Comparison of ENCODE assay signal across 13 mouse cellular contexts in the genomic region with DNA sequence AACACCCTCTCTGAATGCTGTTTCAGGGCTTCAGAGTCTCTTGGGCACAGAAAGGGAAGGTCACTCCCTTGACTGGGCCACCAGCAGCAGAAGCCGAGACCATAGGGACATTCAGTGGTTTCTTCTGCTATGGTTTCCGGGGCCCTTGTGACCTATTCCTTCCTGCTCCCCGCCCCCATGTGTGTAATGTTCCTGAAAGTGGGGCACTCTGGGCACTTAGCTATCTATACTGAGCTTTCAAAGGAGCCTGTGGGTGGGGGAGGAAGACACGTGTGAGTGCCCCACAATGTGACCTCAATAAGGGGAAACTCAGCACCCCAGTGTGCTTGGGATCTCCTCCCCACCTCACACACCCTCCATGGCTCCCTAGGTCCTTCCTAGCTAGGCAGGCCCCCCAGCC. TPM values are rescaled to one million over a fixed set of nuclear protein-coding genes. Genes with fewer than 3 reads are reported as not detected.
DNase-seq lines count a peak whose midpoint lies in the region; ATAC-seq and TF ChIP-seq lines count a peak whose summit lies in the region.
"Had no signal": no experiment of that assay in that cellular context is flagged by ENCODE, and none has a peak within 500 bp of the region (broad histone marks: within the 10 kb centered on the region; RNA-seq: fewer than 3 reads in every experiment).

No protein-coding gene starts in this region.

- H3K4me2 ChIP-seq in liver, embryonic 13.5 days, result peak overlapping the region; percentile 17; the same call in 1 of the 2 replicates
- no peak overlapping the region for H3K4me2 ChIP-seq in hindbrain, embryonic 11.5 days (replicated peaks; ENCODE audit: low read depth, low read length)
- H3K4me2 ChIP-seq in midbrain, embryonic 15.5 days, result no peak overlapping the region
- H3K4me2 ChIP-seq: forebrain, embryonic 13.5 days; heart, embryonic 15.5 days; lung, embryonic 14.5 days; neural tube, embryonic 13.5 days had no signal

- TF ChIP-seq POLR2A in small intestine, adult 2 months (IDR thresholded peaks at IDR 0.05; ENCODE audit: low read depth, low read length), result no peak

- WGBS in heart, embryonic 10.5 days, result 67% methylated on average over 4 of the region's 4 CpGs
- WGBS in liver, embryonic 13.5 days (ENCODE audit: insufficient replicate concordance), result 28% methylated on average over 4 of the region's 4 CpGs
- 72% methylated on average over 4 of the region's 4 CpGs for WGBS in small intestine, adult 2 months
- WGBS in hindbrain, embryonic 11.5 days, result 77% methylated on average over 4 of the region's 4 CpGs
- 74% methylated on average over 4 of the region's 4 CpGs for WGBS in midbrain, embryonic 15.5 days

- no peaks in the 10 kb centered on the region for H3K9me3 ChIP-seq in heart, embryonic 10.5 days
- no peaks in the 10 kb centered on the region for H3K9me3 ChIP-seq in liver, embryonic 13.5 days (replicated peaks)
- H3K9me3 ChIP-seq in hindbrain, embryonic 11.5 days (ENCODE audit: control insufficient read depth, low read length), result no peaks in the 10 kb centered on the region
- H3K9me3 ChIP-seq in midbrain, embryonic 15.5 days, result no peaks in the 10 kb centered on the region
- H3K9me3 ChIP-seq: forebrain, embryonic 13.5 days; heart, embryonic 15.5 days; neural tube, embryonic 13.5 days had no signal

- ATAC-seq in liver, embryonic 13.5 days (ENCODE audit: low read depth), result no peak
- no peak for ATAC-seq in hindbrain, embryonic 11.5 days (ENCODE audit: low FRiP score)
- no peak for ATAC-seq in midbrain, embryonic 15.5 days (replicated peaks)
- ATAC-seq: forebrain, embryonic 13.5 days had no signal

- no peak overlapping the region for H3K27ac ChIP-seq in heart, embryonic 10.5 days
- peak overlapping the region; percentile 53; the same call in 1 of the 2 replicates for H3K27ac ChIP-seq in liver, embryonic 13.5 days
- H3K27ac ChIP-seq in small intestine, adult 2 months (ENCODE audit: insufficient read depth, low read depth, low read length), result peak overlapping the region; percentile 48; the same call in 1 of the 2 replicates
- H3K27ac ChIP-seq in hindbrain, embryonic 11.5 days (ENCODE audit: low read depth, low read length), result no peak overlapping the region
- H3K27ac ChIP-seq in midbrain, embryonic 15.5 days, result no peak overlapping the region
- H3K27ac ChIP-seq: forebrain, embryonic 13.5 days; heart, embryonic 15.5 days; neural tube, embryonic 13.5 days had no signal

- H3K36me3 ChIP-seq in heart, embryonic 10.5 days, result no peaks in the 10 kb centered on the region
- H3K36me3 ChIP-seq in liver, embryonic 13.5 days, result no peaks in the 10 kb centered on the region
- H3K36me3 ChIP-seq in small intestine, adult 2 months (ENCODE audit: control insufficient read depth, insufficient read depth, low read length), result no peaks in the 10 kb centered on the region
- H3K36me3 ChIP-seq in hindbrain, embryonic 11.5 days (ENCODE audit: control insufficient read depth, insufficient read depth, low read length), result no peaks in the 10 kb centered on the region
- H3K36me3 ChIP-seq in midbrain, embryonic 15.5 days (replicated peaks), result no peaks in the 10 kb centered on the region
- H3K36me3 ChIP-seq: heart, embryonic 15.5 days; neural tube, embryonic 13.5 days had no signal

- H3K4me3 ChIP-seq in heart, embryonic 10.5 days, result no peak overlapping the region
- H3K4me3 ChIP-seq in liver, embryonic 13.5 days (replicated peaks), result no peak overlapping the region
- no peak overlapping the region for H3K4me3 ChIP-seq in small intestine, adult 2 months (ENCODE audit: low read depth, low read length)
- H3K4me3 ChIP-seq in hindbrain, embryonic 11.5 days (ENCODE audit: low read depth, low read length), result no peak overlapping the region
- no peak overlapping the region for H3K4me3 ChIP-seq in midbrain, embryonic 15.5 days
- H3K4me3 ChIP-seq: forebrain, embryonic 13.5 days; heart, embryonic 15.5 days; neural tube, embryonic 13.5 days had no signal

- H3K4me1 ChIP-seq in heart, embryonic 10.5 days, result peaks cover 29% of the 10 kb centered on the region
- peaks cover 73% of the 10 kb centered on the region for H3K4me1 ChIP-seq in liver, embryonic 13.5 days (replicated peaks)
- peaks cover 17% of the 10 kb centered on the region for H3K4me1 ChIP-seq in small intestine, adult 2 months (ENCODE audit: control insufficient read depth, insufficient read depth, insufficient read length, low read length)
- H3K4me1 ChIP-seq in hindbrain, embryonic 11.5 days (replicated peaks; ENCODE audit: control insufficient read depth, insufficient read depth, low read length), result peaks cover 7% of the 10 kb centered on the region; the same call in 1 of the 2 replicates
- peaks cover 18% of the 10 kb centered on the region for H3K4me1 ChIP-seq in midbrain, embryonic 15.5 days

- peaks cover 86% of the 10 kb centered on the region for H3K27me3 ChIP-seq in heart, embryonic 10.5 days (ENCODE audit: insufficient read depth, poor library complexity, severe bottlenecking)
- peaks cover 28% of the 10 kb centered on the region; the same call in 1 of the 2 replicates for H3K27me3 ChIP-seq in liver, embryonic 13.5 days
- H3K27me3 ChIP-seq in small intestine, adult 2 months (ENCODE audit: control insufficient read depth, insufficient read depth, low read length), result peaks cover 12% of the 10 kb centered on the region; the same call in 1 of the 2 replicates
- peaks cover 31% of the 10 kb centered on the region for H3K27me3 ChIP-seq in hindbrain, embryonic 11.5 days (ENCODE audit: control insufficient read depth, insufficient read depth, low read length)
- H3K27me3 ChIP-seq in midbrain, embryonic 15.5 days (replicated peaks), result peaks cover 44% of the 10 kb centered on the region

- 0 out of 2 replicates have a peak overlapping the region, but pooled peaks have one; percentile 18 for H3K9ac ChIP-seq in liver, embryonic 13.5 days
- no peak overlapping the region for H3K9ac ChIP-seq in hindbrain, embryonic 11.5 days (ENCODE audit: low read depth, low read length)
- no peak overlapping the region for H3K9ac ChIP-seq in midbrain, embryonic 15.5 days
- H3K9ac ChIP-seq: forebrain, embryonic 13.5 days; heart, embryonic 15.5 days; lung, embryonic 14.5 days; neural tube, embryonic 13.5 days had no signal

- peak; percentile 52 to 83 for DNase-seq in heart, adult 18-20 months
- no peak for DNase-seq in heart, embryonic 10.5 days (ENCODE audit: low spot score)
- DNase-seq in CD4-positive, CD25-positive, alpha-beta regulatory T cell, adult 2 months (ENCODE audit: low read depth, low spot score), result peak; percentile 68
- DNase-seq in liver, embryonic 13.5 days, result no peak
- no peak for DNase-seq in hindbrain, embryonic 11.5 days (ENCODE audit: low spot score)
- DNase-seq in adrenal gland, postnatal 4 days (ENCODE audit: low spot score in 2 of 2), result no peak
- DNase-seq: embryo, embryonic 11 days; lung, embryonic 14.5 days had no signal

- TF ChIP-seq CTCF in small intestine, adult 2 months (IDR thresholded peaks at IDR 0.05; ENCODE audit: extremely low read depth, insufficient read length, insufficient replicate concordance, low read depth, low read length), result no peak

RNA-seq across cellular contexts. Expression of gene Mast3, which starts 1.7 kb away (rescaled TPM):
- 1 to 10 TPM; 6.8 to 9.8 TPM for total RNA-seq in heart, adult 18-20 months (2021)
- 7.9 and 9.3 TPM in 2 replicates for polyA plus RNA-seq in heart, embryonic 10.5 days (2016; fragmentation: Nextera tagmentation; extraction: Ambion mirVana)
- 4.9 and 6.2 TPM in 2 replicates for polyA plus RNA-seq in liver, embryonic 13.5 days (2015; fragmentation: Nextera tagmentation; extraction: Ambion mirVana)
- polyA plus RNA-seq in small intestine, adult 2 months (2012; rRNA removed), result 63.9 and 71.9 TPM in 2 replicates
- polyA plus RNA-seq in hindbrain, embryonic 11.5 days (2014; fragmentation: Nextera tagmentation; extraction: Ambion mirVana), result 11.2 and 12.3 TPM in 2 replicates
- 26.4 and 26.9 TPM in 2 replicates for polyA plus RNA-seq in midbrain, embryonic 15.5 days (2015; fragmentation: Nextera tagmentation; extraction: Ambion mirVana)
- total RNA-seq in adrenal gland, postnatal 4 days (2021), result 10 to 100 TPM; 34.5 to 40.9 TPM

RNA-seq across cellular contexts. Expression of gene Il12rb1, which starts 1.7 kb away (rescaled TPM):
- total RNA-seq in heart, adult 18-20 months (2021), result under 1 TPM; 0.15 to 0.31 TPM
- polyA plus RNA-seq in heart, embryonic 10.5 days (2016; fragmentation: Nextera tagmentation; extraction: Ambion mirVana), result 0.12 TPM in 1 of 2 replicates, not detected in the other
- 0.20 and 0.21 TPM in 2 replicates for polyA plus RNA-seq in liver, embryonic 13.5 days (2015; fragmentation: Nextera tagmentation; extraction: Ambion mirVana)
- polyA plus RNA-seq in small intestine, adult 2 months (2012; rRNA removed), result 2.5 and 5.4 TPM in 2 replicates
- 0.08 TPM in 1 of 2 replicates, not detected in the other for polyA plus RNA-seq in hindbrain, embryonic 11.5 days (2014; fragmentation: Nextera tagmentation; extraction: Ambion mirVana)
- polyA plus RNA-seq in midbrain, embryonic 15.5 days (2015; fragmentation: Nextera tagmentation; extraction: Ambion mirVana), result 0.10 and 0.36 TPM in 2 replicates
- total RNA-seq in adrenal gland, postnatal 4 days (2021), result under 1 TPM; 0.22 to 0.37 TPM
- polyA plus RNA-seq: neural tube, embryonic 13.5 days had no signal

RNA-seq across cellular contexts. Expression of gene Pik3r2, which starts 30.0 kb away (rescaled TPM):
- total RNA-seq in heart, adult 18-20 months (2021), result 10 to 100 TPM; 19.7 to 21.4 TPM
- polyA plus RNA-seq in heart, embryonic 10.5 days (2016; fragmentation: Nextera tagmentation; extraction: Ambion mirVana), result 40.6 and 43.5 TPM in 2 replicates
- 18.0 and 18.2 TPM in 2 replicates for polyA plus RNA-seq in liver, embryonic 13.5 days (2015; fragmentation: Nextera tagmentation; extraction: Ambion mirVana)
- polyA plus RNA-seq in small intestine, adult 2 months (2012; rRNA removed), result 129 and 414 TPM in 2 replicates
- 31.5 and 36.5 TPM in 2 replicates for polyA plus RNA-seq in hindbrain, embryonic 11.5 days (2014; fragmentation: Nextera tagmentation; extraction: Ambion mirVana)
- 113 TPM in 2 replicates for polyA plus RNA-seq in midbrain, embryonic 15.5 days (2015; fragmentation: Nextera tagmentation; extraction: Ambion mirVana)
- 10 to 100 TPM; 72.0 to 78.8 TPM for total RNA-seq in adrenal gland, postnatal 4 days (2021)

RNA-seq across cellular contexts. Expression of gene Arrdc2, which starts 33.0 kb away (rescaled TPM):
- total RNA-seq in heart, adult 18-20 months (2021), result 10 to 100 TPM; 14.8 to 29.0 TPM
- 3.7 and 3.8 TPM in 2 replicates for polyA plus RNA-seq in heart, embryonic 10.5 days (2016; fragmentation: Nextera tagmentation; extraction: Ambion mirVana)
- polyA plus RNA-seq in liver, embryonic 13.5 days (2015; fragmentation: Nextera tagmentation; extraction: Ambion mirVana), result 11.7 and 12.6 TPM in 2 replicates
- 26.1 and 49.9 TPM in 2 replicates for polyA plus RNA-seq in small intestine, adult 2 months (2012; rRNA removed)
- polyA plus RNA-seq in hindbrain, embryonic 11.5 days (2014; fragmentation: Nextera tagmentation; extraction: Ambion mirVana), result 9.9 and 10.3 TPM in 2 replicates
- polyA plus RNA-seq in midbrain, embryonic 15.5 days (2015; fragmentation: Nextera tagmentation; extraction: Ambion mirVana), result 8.1 and 8.6 TPM in 2 replicates
- 10 to 100 TPM; 14.6 to 15.7 TPM for total RNA-seq in adrenal gland, postnatal 4 days (2021)

RNA-seq across cellular contexts. Expression of gene Mpv17l2, which starts 45.8 kb away (rescaled TPM):
- total RNA-seq in heart, adult 18-20 months (2021), result 10 to 100 TPM; 26.9 to 27.5 TPM
- 39.0 and 44.6 TPM in 2 replicates for polyA plus RNA-seq in heart, embryonic 10.5 days (2016; fragmentation: Nextera tagmentation; extraction: Ambion mirVana)
- 45.6 and 50.4 TPM in 2 replicates for polyA plus RNA-seq in liver, embryonic 13.5 days (2015; fragmentation: Nextera tagmentation; extraction: Ambion mirVana)
- 190 and 222 TPM in 2 replicates for polyA plus RNA-seq in small intestine, adult 2 months (2012; rRNA removed)
- 38.7 and 40.6 TPM in 2 replicates for polyA plus RNA-seq in hindbrain, embryonic 11.5 days (2014; fragmentation: Nextera tagmentation; extraction: Ambion mirVana)
- polyA plus RNA-seq in midbrain, embryonic 15.5 days (2015; fragmentation: Nextera tagmentation; extraction: Ambion mirVana), result 36.6 and 38.4 TPM in 2 replicates
- total RNA-seq in adrenal gland, postnatal 4 days (2021), result 100 to 1,000 TPM in 1 of 2 experiments, 10 to 100 TPM in 1; 93.1 to 109 TPM

Comparison
In these comparisons a context has a peak if more than half of its experiments do, and no peak if none do; other contexts are left out.
1. DNase-seq: peak in heart, adult 18-20 months (2 of 2) and CD4-positive, CD25-positive, alpha-beta regulatory T cell, adult 2 months (single experiment); none in heart, embryonic 10.5 days (single experiment), liver, embryonic 13.5 days (single experiment), hindbrain, embryonic 11.5 days (single experiment) and adrenal gland, postnatal 4 days (0 of 2).
2. H3K27ac ChIP-seq: peak in liver, embryonic 13.5 days (single experiment) and small intestine, adult 2 months (single experiment); none in heart, embryonic 10.5 days (single experiment), hindbrain, embryonic 11.5 days (single experiment) and midbrain, embryonic 15.5 days (single experiment).